Mouse (Mus musculus) granulocyte monocyte progenitor cell, adult 5-6 weeks (primary cell): Measurements from ENCODE around the gene Majin. TPM values are rescaled to one million over a fixed set of nuclear protein-coding genes. Genes with fewer than 3 reads are reported as not detected.

Experiments used
- ATAC-seq: replicated peaks from 2 replicates; pipeline ENCODE4 v1.8.0; 2016; ENCODE audit warnings: mild to moderate bottlenecking, moderate TSS enrichment, inconsistent platforms; ENCODE audit not compliant: poor library complexity, severe bottlenecking
- total RNA-seq, 2 experiments: library from RNA; stranded (forward) in 1 of 2; stranded (reverse) in 1 of 2; fragments of 200-712, 200-1000 nt in 1 of 2; fragments of >200 nt in 1 of 2; fragmentation: Nextera tagmentation in 1 of 2; gene quantifications; 2 replicates each; pipeline ENCODE4 v1.2.3; 2014 to 2017

Gene Majin
- not detected in 2 replicates for total RNA-seq (2014; fragmentation: Nextera tagmentation)
- not detected in 2 replicates for total RNA-seq (2017)

DNA sequence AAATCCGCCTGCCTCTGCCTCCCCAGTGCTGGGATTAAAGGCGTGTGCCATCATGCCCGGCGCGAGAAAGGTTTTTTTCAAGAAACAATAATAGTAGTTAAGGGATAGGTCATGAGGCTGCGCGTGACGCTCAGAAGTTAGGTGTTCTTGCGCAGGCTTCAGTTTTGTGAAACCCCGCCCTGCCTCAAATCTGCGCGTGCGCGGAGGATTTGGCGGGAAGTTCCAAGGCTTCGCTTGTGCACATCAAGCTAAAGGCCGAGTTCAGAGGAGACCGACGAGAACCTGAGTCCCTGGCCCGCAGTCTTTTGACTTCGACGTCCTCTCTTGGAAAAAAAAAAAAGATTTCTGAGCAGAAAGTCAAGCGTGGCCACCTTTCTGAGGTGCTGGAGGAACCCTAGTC, at the start of gene Majin:
Gene Majin, plus strand, starts transcription at position 258 of the 400 bp plus-strand sequence.
- no peak for ATAC-seq

DNA sequence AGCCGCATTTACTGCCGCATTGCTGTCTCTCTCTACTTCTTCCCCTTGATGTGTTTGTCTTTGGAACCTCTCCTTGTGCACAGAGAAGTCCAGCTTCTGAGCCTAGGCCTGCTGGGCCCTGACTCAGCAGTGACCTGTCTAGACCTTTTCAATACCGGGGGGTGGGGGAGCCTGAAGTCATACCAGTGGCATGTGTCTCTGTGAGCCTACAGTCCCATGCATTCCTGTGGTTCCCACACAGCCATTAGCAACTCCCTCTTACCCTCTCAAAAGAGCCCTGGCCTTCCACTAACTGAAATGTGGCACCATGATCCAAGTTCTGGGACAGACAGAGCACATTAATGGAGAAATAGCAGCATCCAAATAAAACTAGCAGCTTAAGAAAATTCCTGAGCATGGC, 47.8 kb upstream of the Majin start:
- no peak for ATAC-seq

GRCm38 (mm10) chr19:6139701-6140100, 44.5 kb upstream of the Majin start:
- no peak for ATAC-seq

- ATAC-seq: peak; percentile 33; the same call in 1 of the 2 replicates
These were observed 43.9 kb upstream of the Majin start for GRCm38 (mm10) chr19:6140374-6140677.

GRCm38 (mm10) chr19:6140678-6141393, 43.4 kb upstream of the Majin start, which contains the start of gene Batf2:
Batf2 (plus strand) TSS chr19:6140983.
- peak; percentile 79 for ATAC-seq

DNA sequence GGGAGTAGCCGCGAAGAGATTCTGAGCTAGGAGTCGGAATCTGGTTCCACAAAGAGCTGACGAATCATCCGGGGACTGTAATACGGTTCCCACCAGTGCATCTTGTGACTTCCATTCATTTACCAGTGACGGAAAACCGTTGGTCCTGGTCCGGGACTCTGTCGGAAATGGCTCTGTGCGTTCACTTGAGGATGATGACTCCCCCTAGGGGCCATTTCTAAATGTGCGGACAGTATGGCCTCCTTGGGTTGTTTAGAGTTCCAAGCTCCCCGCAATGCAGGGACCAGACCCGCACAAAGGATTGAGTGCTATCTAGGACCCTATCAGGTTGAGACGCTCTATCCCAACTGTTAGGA, 42.8 kb upstream of the Majin start, which contains the start of gene Arl2:
Gene Arl2, minus strand, starts transcription at position 155 of the 356 bp plus-strand sequence.
- ATAC-seq: peak; percentile 71

DNA sequence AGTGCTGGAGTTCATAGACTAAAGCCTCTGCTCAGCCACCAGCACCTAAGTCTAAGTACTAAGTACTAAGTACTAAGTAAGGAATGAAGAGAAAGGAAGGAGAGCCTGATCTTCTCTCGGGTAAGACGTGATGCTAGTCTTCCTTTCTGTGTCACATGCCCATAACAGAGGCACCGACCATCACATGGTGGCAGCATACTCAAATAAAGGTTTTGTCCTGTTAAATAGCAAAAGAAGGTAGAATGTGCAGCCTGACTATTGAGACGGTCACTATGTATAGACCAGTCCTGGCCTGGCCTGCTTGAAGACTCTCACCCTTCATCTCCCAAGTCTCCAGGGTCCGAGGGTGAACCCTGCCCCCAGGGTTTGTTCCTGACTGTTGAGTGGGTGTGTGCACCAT, 39.3 kb upstream of the Majin start:
- no peak for ATAC-seq

DNA sequence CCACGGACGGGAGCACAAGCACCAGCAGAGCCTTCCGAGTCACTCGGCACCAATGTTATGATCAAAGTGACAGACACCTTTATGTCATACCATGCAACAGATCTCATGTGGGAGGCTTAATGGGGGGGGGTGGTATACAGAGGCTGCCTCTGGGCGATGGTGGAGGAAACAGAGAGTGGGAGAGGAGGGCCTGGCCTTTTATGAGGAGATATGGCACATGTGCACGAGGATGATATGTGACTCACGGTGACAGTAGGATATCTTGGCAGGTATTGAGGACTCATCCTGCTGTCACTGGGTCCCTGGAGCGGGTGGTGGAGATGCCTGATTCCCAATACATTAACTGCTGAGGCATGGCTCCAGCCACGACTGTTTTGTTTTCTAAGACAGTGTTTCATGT, 29.0 kb upstream of the Majin start:
- ATAC-seq: no peak

GRCm38 (mm10) chr19:6156372-6156771, 27.8 kb upstream of the Majin start:
- ATAC-seq: no peak

- ATAC-seq: peak; percentile 94
These were observed 27.0 kb upstream of the Majin start for GRCm38 (mm10) chr19:6157220-6157619.

DNA sequence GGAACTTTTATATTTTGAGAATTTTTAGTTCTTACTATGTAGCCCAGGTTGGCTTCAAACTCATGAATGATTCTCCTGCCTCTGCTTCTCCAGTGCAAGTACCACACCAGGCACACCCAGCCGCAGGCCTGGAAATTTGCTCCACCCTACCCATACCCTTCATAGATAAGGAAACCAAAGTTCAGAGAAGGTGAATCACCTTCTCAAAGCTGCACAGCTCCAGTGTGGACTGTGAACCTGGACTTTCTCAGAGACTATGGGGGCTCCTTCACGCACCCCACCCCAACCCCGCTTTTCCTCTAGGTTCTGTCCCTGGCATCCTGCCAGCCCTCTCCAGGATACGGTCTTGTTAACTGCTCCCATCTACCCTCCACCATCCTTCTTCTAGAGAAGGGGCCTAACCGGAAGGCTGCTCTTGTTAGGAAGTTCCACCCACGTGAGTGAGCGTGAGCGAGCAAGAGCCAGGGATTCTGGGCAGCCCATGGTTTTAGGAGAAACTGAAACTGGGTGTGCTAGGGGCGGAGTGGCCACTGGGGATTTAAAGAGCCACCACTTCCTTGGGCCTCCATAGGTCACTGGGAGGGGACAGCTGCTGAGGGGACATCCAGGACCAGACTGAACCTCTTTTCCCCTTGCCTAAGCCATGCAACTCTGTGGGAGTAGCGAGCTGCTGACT, 20.2 kb upstream of the Majin start:
- peak; percentile 50 for ATAC-seq

DNA sequence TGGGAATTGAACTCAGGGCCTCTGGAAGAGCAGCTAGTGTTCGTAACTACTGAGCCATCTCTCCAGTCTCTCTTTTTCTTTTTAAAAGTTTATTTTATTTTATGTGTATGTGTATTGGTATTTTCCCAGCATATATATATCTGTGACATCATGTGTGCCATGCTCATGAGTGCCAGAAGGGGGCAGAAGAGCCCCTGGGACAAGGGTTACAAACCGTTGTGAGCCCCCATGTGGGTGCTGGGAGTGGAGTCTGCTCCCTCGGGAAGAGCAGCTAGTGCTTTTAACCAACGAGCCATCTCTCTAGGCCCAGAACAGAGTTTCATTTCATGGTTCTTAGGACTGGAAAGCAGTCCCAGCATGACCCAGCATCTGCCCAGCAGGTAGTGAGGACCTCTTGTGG, 17.4 kb upstream of the Majin start:
- no peak for ATAC-seq

GRCm38 (mm10) chr19:6171215-6171614, 13.0 kb upstream of the Majin start:
- ATAC-seq: no peak

DNA sequence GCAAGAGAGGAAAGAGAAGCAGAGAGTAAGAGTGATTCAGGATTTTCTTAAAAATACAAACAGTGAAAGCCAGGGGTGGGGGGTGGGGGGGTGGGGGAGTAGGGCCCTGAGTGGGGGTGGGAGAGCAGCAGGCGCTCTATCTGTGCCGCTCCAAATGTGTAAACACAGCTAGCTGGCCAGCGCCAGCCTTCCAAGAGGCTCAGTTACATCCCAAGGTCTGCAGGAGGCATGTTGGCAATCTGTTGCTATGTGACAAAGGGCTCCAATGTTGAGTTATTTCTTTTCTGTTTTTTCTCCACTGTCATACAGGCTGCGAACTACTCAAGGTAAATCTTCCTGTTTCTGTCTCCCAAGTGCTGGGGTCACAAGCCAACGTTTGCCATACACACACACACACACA, 9.4 kb upstream of the Majin start:
- ATAC-seq: no peak

GRCm38 (mm10) chr19:6178775-6179174, 5.4 kb upstream of the Majin start:
- ATAC-seq: no peak

- no peak for ATAC-seq
These were observed 2.6 kb upstream of the Majin start for GRCm38 (mm10) chr19:6181629-6182028.

DNA sequence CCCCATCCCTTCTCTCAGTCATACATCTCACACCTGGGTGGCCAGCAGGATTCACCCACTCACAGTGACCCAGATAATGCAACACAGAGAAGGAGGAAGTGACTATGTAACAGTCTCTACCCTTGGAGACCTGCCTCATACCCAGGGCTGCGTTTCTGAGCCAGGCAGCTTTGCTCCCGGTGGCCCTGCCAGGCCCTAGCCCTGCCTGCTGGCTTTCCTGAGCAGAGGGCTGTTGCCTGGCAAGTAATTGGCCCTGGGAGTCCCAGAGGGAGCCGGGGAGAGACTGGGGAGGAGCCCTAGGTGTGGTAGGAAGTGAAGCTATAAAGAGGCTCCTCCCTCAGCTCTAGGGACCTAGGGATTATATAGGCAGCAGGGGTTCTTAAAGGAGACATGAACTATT, 1.7 kb upstream of the Majin start:
- ATAC-seq: peak; percentile 42

DNA sequence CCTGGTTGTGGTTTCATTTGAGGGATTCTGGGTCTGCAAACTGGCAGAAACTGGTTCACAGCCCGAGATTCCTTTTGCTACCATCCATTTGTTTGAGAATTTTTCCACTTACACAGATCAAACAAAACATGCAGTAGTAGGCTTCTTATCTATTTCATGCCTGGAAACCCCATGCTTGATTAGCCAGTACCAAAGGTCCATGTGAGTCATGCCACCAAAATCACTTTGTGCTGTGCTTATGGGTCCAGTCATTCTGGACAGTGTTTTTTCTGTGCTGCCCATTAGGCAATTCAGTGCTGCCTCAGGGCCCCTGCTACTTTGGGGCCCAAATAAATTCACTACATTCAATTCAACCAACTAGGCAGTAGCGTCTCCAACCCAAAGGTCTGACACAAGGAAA, 20.1 kb downstream of the Majin start:
- no peak for ATAC-seq

DNA sequence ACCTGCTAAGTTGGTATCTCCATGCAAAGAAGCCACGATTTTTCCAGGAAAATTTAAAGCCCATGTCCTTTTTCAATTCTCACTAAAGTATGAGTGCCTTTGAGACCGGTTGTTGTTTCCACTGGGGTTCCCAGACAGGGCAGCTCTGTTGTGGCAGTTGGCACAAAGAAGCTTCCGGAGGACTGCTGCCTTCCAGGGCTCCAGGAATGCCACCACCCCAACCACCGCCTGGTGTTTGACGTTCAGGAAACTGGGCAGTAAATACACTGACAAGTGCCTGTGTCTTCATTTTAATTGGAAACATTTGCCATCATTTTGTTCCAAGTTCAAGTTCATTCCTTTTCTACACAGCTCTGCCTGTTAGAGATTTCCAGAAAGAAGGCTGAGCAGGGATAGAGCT, 22.5 kb downstream of the Majin start:
- ATAC-seq: no peak

DNA sequence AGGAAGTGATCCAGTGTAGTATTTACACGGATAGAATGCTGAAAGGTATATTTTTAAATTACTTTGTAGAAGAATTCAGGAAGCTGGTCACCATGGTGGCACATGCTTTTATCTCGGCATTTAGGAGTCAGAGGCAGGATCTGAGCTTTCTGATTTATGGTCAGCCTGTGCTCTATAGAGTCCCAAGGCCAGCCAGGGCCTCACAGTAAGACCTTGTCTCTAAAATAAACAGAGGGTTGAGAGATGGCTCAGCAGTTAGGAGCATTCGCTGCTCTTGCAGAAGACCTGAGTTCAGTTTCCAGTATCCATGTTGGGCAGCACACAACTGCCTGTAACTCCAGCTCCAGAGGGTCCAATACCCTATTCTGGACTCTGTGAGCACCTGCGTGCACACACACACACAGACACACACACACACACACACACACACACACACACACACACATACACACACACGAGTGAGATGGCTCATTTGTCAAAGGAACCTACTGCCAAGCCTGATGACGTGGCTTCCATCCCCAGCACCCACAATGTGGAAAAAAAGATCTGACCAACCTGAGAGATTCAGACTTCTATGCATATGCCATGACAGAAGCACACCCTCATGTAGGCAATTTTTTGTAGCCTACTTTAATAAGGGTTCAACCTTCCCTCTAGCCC, 32.0 kb downstream of the Majin start:
- no peak for ATAC-seq

- no peak for ATAC-seq
These were observed 34.4 kb downstream of the Majin start for GRCm38 (mm10) chr19:6218606-6219005.
